Mouse (Mus musculus) MEL (cell line): ENCODE measurements at regions not wholly inside any gene's neighbourhood (a gene's known extent, or its start where the extent isn't known, plus 50 kb on each side); places are given as distances from the start of the nearest gene placed in this dataset.

ENCODE experiments used
- GATA1 ChIP-seq: IDR thresholded peaks from 2 replicates; pipeline ENCODE4 v1.6.1; 2011; ENCODE audit warnings: low read depth, low read length, improper control_type of control experiment
- RAD21 ChIP-seq: IDR thresholded peaks from 2 replicates; pipeline ENCODE4 v1.6.1; 2011; ENCODE audit warnings: mild to moderate bottlenecking, low read depth, low read length, improper control_type of control experiment

DNA sequence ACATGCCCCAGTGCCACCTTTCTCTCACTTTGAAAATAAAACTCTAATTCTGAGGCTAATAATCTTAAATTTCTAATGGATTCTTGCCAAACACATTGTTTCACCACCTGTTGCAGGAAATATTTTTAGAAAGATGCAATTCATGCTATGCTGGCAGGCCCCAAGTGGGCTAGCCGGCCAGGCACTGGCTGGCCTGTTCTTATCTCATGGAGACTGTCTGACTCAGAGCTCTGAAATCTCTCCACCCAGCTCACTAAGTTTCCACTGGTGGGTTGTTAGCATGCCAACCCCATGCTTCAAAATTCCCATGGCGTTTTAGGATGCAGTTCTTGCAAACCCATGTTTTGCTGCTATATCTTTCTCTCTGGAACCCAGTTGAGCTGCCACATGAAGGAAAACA, 315.5 kb upstream of the Sfrp2 start:
- TF ChIP-seq RAD21, result no peak
- TF ChIP-seq GATA1, result no peak
